Mouse (Mus musculus): Measurements from ENCODE around the gene Tmem158.

Gene Tmem158

DNA sequence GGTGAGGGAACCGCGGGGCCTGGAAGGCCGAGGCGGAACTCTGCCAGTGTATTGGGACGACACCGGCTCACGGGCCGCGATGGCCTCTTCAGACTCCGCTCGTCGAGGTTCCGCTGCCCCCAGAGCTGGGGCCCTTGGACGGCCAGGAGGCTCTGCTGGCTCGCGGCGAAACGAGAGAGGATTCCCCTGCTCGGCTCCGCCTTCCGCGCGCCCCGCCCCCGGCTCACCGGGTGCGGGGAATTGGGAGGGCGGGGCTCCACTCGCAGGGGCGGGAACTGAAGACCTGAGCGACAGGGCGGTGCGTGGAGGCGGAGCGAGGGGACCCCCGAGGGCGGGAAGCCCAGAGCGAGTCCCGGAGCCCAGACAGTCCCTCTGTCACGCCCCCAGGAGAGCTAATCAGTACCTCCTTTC is at the start of gene Tmem158:
TSS of gene Tmem158 (minus strand) at position 154 of the 411 bp plus-strand sequence.
- peak; percentile 88 for DNase-seq (ENCODE audit: low spot score)

DNA sequence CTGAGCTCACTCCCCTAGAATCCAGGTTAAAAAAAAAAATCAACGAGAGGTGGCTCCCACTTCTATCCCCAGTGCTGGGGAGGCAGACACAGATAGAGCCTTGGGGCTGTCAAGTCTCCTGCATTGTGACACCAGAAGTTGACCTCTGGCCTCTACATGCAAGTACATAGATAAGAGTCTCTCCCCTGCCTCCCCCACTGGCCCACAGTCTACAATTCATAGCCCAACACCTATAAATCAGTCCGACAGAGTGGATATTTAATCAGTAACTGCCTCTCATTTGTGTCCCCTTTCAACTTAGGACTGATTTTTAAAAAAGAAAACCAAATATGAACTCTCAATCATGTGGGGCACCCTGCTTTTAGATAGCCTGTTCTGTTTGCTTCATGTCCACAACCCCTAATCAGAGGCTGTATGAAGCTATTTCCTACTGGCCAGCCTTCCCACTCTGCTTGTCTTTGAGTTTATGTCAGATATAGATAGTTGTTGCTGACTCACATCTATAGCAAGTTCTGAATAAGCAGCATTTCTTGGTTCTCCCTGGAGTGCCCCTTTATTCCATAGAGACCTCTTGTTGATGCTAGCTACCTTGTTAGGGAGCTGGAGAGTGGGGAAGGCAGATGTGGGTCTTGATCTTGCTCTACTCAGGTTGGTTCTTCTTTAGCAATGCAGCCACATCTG is 49.3 kb upstream of the Tmem158 start:
- no peak for DNase-seq (ENCODE audit: low spot score)

DNA sequence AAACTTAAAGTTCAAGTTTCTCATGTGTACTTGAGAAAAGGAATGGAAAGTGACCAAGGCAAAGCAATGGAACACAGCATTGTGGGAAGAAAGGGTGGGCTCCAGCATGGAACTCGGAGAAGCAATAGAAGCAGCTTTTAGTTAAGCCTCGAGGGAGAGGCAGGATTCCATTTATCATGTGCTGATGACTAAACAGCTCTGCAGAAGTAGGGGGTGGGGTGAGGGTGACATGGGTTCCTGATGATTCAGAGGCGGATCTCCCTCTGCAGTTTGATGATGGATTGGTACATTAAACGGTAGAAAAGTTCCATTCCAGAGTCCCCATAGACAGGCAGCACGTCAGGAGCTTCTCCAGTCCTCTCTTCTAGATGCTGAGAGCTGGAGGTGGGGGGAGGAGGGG is 48.5 kb upstream of the Tmem158 start:
- peak; percentile 44 for DNase-seq (ENCODE audit: low spot score)

DNA sequence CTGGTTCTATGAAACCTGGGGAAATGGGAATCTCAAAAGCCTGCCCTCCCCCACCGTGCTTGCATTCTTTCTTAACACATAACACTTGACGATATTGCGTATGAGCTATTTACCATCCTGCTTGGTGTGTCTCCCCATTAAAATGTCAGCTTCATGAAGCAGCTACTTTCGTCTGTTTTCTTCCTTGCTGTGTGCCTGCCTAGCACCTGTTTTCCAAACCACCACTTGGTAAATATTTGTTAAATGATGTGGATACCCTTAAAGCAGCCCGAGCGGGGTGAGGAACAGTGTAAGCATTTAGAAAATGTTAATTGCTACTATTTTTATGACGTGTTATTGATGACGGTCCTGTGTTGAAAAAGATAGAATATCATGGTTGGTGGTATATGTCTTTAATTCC is 44.4 kb upstream of the Tmem158 start:
- no peak for DNase-seq (ENCODE audit: low spot score)

DNA sequence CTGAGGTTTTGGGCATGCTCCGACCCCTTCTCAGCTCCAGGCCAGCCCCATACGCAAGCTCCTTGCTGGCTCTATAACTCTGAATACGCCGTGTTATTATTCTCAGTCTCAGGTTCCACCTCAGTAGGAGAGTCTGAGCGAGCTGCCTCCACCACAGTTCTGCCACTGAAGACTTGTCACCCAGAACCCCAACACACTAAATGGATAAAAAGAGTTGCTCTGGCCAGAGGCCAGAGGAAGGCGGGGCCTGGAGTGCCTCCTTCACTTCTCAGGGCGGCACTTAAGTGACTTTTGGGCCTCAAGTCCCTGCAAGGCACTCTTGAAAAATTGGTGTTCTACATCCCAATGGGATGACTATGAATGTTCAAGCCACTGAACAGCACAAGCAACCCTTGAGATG is 43.4 kb upstream of the Tmem158 start:
- DNase-seq (ENCODE audit: low spot score): no peak

DNA sequence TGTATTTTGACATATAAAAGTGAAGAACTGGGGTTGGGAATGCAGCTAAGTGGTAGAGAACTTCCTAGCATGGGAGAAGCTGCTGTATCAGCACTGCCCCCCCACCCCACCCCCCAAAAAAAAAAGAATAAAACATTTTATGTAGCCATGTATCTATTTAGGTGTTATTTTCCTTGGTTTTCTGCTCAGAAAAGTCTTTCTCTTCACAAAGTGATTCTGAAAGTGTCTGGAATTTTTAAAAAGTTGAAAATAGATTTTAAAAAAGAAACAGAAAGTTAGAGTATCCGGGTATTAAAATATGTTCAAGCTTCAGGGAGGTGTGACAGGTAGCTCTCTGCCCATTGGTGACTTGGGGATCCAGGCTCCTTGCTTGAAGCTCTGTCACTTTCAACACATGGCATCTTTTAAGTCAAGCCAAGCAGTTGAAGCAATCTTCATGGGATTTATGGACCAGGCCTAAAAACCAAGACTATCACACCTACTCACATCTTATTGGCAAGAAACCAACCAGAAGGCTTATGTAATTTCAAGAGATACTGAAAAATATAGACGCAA is 42.3 kb upstream of the Tmem158 start:
- no peak for DNase-seq (ENCODE audit: low spot score)

DNA sequence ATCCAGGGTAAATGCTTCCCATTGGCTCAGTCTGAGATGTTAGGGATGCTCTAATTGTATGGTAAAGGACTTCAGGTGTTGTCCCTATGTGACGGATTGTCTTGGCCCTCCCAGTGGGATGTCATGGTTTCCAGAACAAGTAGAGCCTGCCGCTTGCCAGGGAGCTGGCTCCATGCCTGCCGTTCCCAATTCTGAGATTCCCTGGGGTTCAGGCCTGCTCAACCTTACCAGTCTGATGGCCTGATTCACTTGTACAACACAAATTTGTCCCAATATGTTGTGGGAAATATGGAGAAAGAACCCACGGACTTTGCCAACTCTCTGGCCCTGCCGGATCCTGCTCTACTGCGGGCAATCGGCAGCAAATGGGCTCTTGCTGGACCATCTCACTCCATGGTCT is 37.3 kb upstream of the Tmem158 start:
- DNase-seq (ENCODE audit: low spot score): no peak

DNA sequence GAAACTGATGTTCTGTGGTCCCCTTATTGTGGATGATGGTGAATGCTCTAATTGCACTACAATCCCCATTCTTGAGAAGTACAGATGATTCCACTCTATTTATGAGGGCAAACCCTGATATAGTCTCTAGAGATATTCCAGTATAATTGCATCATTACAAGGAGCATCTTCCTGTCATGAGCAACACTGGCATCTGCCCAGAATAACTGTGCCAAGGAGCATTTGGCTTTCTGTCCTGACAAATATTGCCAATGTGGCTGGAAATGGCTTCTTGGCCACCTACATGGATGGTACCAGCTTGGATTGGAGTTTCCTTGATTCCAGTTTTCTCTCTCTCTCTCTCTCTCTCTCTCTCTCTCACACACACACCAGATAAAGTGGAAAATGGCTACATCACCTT is 35.7 kb upstream of the Tmem158 start:
- no peak for DNase-seq (ENCODE audit: low spot score)

DNA sequence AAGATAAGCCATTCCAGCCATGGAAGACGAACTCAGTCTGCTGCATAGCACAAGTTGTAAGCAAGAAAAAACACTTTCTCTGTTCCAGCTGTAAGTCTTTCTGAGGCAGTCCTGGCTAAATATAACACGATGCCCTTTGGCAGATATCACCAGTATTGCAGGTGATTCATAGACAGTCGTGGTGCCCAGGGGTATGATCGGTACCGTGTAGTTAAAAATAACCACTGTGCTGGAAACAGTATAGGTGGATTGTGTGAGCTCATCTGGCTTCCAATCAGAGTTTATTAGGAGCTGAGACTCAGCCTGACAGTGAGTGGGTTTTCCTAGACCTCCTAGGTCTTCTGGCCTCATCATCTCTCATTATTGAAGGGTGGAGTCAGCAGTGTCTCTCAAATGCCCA is 34.0 kb upstream of the Tmem158 start:
- DNase-seq (ENCODE audit: low spot score): no peak

DNA sequence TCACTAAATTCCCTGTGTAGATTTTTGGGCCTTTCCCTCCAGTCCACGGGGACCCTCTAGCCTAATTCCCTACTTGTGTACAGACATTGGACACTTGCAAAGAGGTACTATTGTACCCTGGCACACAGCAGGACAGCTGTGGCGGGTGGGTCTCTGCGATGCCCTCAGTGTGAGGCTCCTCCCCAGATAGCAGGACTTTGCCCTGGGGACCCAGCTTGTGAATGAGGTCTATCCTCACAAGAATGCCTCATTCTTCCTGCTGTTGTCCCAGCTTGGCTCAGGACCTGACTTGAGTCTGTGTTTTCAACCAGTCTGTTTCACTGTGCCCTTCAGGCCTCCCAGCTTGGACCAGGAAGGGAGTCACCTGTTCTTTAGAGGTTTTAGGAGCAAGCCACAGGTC is 27.8 kb upstream of the Tmem158 start:
- no peak for DNase-seq (ENCODE audit: low spot score)

DNA sequence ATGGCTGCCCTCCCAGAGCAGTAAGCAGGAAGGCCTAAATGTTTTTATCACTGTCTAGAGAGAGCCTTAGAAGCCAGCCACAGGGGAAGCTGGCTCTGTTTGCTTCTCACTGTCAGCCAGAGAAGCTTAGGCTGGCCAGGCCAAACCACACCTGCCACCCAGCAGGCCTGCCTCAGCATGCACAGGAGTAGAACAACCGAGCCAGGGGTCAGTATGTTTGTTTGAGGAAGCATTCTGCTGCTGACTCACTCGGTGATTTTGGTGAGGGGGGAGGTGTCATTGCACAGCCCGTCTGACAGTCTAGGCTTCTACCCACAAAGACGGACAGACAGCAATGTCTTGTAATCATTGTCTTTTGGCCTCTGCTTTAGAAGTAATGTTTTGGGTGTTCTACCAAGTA is 25.1 kb upstream of the Tmem158 start:
- DNase-seq (ENCODE audit: low spot score): peak; percentile 76

DNA sequence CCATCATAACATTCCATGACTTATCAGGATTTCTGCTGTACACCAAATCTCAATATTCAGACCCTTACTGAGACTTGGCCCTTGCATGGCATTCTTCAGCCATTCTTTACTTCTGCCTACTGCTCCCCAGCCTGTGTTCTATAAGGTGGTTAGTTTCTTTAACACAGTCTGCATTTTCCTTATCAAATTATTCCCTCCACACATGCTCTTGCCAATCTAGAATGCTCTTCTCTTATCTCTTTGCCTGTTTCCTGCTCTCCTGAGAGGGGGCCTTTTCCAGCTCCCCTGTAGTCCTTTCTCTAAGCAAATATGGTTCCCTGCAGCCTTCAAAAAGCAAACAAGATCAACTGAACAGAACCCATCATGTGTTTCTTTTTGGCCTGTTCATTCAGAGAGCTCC is 20.2 kb upstream of the Tmem158 start:
- no peak for DNase-seq (ENCODE audit: low spot score)

DNA sequence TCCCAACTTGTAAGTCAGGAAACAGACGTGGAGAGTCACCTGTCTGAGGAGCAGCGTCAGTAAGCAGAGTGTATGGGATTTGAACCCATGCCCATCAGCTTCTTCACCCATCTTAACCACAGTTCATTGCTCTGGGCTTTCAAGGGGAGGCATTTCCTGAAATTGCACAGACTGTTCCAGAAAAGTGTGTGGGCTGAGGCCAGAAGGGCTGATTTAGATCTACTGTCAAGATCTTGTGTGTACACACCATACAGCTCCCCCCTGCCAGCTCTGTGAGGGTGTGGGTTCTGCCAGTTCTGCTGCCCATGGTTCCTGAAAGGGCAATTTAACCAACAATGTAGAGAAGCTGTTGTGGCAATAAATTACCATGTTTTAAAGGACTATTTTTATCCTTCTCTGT is 17.4 kb upstream of the Tmem158 start:
- peak; percentile 47 for DNase-seq (ENCODE audit: low spot score)

DNA sequence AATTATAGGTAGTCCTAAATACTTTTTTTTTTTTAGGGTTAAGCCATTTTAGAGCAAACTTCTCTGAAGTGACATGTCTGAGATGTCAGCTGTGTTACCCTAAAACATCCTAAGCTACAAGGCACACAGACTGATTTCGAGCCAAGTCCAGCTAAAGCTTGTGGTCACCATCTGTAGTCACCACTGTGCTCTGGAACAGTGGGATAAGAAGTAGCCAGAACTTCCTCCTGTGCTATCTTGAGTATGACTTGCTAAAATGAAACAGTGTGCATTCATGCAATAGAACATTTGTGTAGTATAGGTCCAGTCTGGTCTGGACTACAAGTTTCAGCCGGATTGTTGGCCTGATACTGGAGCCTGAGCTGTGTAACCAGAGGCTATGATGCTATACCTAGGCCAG is 14.8 kb upstream of the Tmem158 start:
- DNase-seq (ENCODE audit: low spot score): no peak

DNA sequence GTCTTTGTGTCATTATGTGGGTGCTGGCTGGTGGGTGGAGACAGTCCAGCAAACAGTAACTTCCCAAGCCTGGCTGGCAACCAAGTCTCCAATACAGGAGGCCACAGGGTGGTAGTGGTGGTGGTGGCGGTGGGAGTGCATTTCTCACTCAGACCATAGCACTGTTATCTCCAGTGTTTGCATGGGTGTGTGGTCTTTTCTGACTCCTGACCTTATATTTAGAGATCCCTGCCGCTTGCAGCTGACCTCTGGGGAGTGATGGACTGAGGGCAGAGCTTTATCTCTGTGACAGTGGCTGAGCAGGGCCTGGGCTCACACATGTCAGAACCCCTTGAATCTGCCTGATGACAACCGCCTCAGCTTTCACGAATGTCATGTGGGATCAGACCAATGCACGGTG is 14.1 kb upstream of the Tmem158 start:
- DNase-seq (ENCODE audit: low spot score): no peak

DNA sequence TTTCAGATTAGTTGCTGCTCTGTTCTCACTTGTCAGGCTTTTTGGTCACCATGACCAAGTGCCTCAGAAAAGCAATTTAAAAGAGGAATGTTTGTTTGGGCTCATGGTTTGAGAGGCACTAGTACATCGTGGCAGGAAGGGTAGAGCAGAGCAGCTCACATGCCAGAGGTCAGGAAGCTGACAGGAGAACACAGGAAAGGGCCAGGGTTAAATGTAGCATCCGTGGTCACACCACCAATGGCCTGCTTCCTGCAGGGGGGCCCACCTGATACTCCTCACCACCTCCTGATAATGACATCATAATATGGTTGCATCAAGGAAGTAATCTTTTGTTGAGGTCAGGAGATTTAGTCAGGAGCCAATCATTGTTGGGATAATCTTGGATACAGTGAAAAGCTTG is 13.3 kb upstream of the Tmem158 start:
- DNase-seq (ENCODE audit: low spot score): no peak

DNA sequence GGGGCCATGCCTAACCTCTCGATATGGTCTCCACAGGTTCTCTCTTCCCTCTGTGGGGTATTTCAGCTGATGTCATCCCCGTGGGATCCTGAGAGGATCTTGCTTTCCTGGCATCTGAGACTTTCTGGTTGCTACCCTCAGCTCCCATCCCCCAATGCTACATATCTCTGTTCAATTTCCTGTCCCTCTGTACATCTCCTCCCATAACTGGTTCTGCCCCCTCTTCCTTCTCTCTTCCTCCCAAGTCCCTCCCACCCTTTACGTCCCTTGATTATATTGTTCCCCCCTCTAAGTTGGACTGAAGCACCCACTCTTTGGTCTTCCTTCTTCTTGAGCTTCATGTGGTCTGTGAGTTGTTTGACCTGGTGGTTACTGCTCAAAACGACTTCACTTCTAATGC is 11.0 kb upstream of the Tmem158 start:
- no peak for DNase-seq (ENCODE audit: low spot score)

DNA sequence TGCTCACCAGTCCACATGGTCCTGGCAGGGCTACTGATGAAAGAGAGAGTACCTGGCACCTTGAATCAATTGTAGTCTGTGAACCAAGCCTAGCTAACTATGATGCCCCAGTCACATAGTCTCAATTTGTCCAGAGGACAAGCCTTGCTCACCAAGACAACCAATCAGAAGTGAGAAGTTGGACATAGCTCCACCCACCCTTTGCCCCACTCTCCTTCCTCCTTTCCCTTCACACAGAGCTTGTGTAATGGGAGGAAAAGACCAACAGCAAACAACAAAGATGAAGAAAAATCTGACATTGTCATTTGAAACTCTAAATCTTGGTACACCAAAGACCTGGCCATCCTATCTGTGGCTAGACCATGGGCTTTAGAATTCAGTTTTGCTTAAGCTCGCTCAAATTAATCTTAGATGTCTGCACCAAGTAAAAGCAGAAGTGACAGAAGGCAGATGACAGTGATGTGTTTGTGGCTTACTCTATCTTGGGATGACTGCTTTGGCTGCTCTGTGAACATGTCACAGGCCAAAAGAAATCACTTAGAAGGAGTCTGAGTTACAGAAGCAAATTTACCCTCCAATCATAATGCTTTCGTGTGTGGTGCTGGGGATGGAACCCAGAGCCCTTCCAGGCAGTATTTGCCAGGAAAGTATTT is 9.5 kb upstream of the Tmem158 start:
- no peak for DNase-seq (ENCODE audit: low spot score)

DNA sequence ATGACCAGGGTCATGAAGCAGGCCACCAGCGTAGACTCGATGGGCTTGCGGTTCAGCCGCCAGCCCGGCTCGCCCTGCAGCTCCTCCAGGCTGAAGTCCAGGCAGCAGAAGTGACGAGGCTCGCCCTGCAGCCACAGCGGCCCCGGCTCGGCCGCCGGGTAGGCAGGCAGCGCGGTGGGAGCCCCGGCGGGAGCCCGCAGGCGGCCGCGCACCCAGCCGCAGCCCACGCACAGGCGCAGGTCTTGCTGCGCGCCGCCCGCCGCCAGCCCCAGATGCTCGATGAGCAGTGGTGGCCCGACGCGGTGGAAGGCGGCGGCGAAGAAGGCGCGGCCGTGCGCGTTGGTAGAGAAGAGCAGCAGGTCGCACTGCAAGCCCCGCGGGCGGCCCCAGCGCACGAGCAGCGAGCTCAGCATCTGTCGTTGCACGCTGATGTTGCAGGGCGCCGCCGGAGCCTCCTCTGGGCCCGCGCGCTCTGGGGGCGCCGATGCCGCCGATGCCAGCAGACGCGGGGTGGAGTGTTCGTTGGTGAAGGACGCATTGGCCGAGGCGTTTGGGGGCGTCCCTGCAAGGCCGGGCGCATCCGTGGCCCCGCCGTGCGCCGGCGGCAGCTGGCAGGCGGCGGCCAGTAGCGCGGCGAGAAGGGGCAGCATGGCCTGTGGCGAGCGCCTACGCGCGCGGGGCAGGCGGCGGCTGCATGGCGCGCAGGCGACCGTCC is 511 bp downstream of the Tmem158 start:
- no peak for DNase-seq (ENCODE audit: low spot score)

DNA sequence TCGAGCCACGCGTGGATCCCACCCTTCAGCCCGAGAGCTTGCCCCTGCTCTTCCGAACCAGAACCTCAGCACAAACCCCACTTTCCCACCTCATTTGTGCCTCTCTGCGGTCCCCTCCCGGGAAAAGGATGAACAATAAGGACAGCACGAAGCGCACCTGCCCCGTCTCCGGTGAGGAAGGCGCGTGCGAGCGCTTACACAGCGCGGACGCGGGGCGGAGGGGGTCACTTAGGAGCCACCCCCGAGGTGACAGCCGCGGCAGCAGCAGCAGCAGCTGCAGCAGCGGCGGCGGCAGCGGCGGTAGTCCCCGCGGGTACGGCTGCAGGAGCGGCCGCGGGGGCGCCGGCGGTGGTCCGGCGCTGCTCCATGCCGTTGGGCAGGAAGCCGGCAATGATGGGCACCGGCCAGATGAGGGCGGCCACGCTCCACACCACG is 1.1 kb downstream of the Tmem158 start:
- peak; percentile 83 for DNase-seq (ENCODE audit: low spot score)

DNA sequence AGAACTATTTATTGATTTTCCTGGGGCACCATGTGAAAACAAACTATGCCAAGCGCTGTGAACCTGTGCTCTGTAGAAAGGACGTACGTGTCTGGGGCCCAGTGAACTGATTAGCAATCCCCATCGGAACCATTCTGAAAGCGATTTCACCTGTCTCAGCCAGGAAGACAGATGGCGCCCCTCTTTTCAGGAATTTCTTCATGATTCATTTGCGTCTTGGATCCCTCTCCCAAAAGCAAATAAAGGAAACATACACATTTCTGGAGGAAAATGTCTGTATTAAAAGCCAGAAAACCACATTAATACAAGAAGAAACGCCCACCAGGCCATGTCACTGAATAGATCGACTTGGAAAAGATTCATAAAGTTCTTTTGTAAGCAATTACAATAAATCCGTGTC is 1.8 kb downstream of the Tmem158 start:
- DNase-seq (ENCODE audit: low spot score): no peak

DNA sequence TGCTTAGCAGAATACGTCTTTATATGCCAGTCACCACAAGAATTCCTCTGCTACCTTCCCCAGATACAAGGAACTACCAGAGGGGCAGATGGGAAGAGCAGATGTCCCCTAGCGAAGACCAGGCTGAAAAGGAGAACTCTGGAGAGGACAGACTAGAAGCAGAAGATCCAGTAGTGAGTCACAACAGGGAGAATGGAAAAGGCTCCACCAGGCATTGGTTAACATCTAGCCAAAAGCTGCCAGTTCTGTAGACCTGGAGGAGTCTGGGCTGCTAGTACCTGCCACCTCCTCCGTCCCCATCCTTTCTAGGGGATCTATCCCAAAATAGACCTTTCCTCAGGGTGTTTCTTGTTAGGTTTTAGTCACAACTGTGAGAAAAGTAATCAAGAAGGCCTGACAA is 4.8 kb downstream of the Tmem158 start:
- no peak for DNase-seq (ENCODE audit: low spot score)

DNA sequence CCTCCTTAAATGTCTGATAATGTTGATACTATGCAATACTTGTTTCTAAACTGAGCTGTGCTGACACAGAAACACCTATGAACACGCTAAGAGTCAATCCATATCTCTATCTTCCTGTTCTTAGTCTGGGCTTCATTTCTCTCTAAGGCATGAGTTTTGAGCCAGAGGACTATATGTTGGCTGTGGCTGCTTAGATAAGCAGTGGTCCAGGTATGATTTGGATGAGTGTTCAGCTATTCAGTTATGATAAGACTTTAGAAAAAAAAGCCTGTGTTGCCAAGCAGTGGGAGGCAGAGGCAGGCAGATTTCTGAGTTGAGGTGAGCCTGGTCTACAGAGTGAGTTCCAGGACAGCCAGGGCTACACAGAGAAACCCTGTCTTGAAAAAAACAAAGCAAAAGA is 12.6 kb downstream of the Tmem158 start:
- DNase-seq (ENCODE audit: low spot score): no peak

Measured in urinary bladder, postnatal 14 days (tissue).